Mouse (Mus musculus) MEL (cell line): Measurements from ENCODE around the gene Frs3.

Source experiments
- CTCF ChIP-seq, 3 experiments: IDR thresholded peaks in 2 of 3; conservative IDR thresholded peaks in 1 of 3; 2 replicates each; pipeline ENCODE4 v1.5.1; 2011 to 2012; ENCODE audit warnings: low read length in 3 of 3, low read depth in 2 of 3, mild to moderate bottlenecking in 2 of 3, improper control_type of control experiment in 1 of 3, inconsistent platforms in 1 of 3, mixed read lengths in 1 of 3, moderate library complexity in 1 of 3; ENCODE audit not compliant: control insufficient read depth in 1 of 3, insufficient read depth in 1 of 3, poor library complexity in 1 of 3, severe bottlenecking in 1 of 3
- EP300 ChIP-seq, 2 experiments: IDR thresholded peaks; 2 replicates each; pipeline ENCODE4 v1.6.1; 2011; ENCODE audit warnings: improper control_type of control experiment in 2 of 2, low read length in 2 of 2, low read depth in 1 of 2, mild to moderate bottlenecking in 1 of 2
- GABPA ChIP-seq: IDR thresholded peaks from 2 replicates; pipeline ENCODE4 v1.6.1; 2012; ENCODE audit warnings: low read depth, mild to moderate bottlenecking, inconsistent platforms, low read length, improper control_type of control experiment, moderate library complexity
- HCFC1 ChIP-seq: IDR thresholded peaks from 2 replicates; pipeline ENCODE4 v1.6.1; 2012; ENCODE audit warnings: low read depth, mild to moderate bottlenecking, inconsistent platforms, low read length, improper control_type of control experiment, moderate library complexity
- MAX ChIP-seq: IDR thresholded peaks from 2 replicates; pipeline ENCODE4 v1.6.1; 2011; ENCODE audit warnings: low read length, improper control_type of control experiment
- POLR2A ChIP-seq, 2 experiments: IDR thresholded peaks; 2 replicates each; pipeline ENCODE4 v1.6.1; 2011 to 2012; ENCODE audit warnings: low read length in 2 of 2, mild to moderate bottlenecking in 2 of 2, control low read depth in 1 of 2, improper control_type of control experiment in 1 of 2, low read depth in 1 of 2, moderate library complexity in 1 of 2; ENCODE audit not compliant: control insufficient read depth in 1 of 2, insufficient read depth in 1 of 2, poor library complexity in 1 of 2
- UBTF ChIP-seq: IDR thresholded peaks from 2 replicates; pipeline ENCODE4 v1.6.1; 2012; ENCODE audit warnings: low read depth, mild to moderate bottlenecking, inconsistent platforms, low read length, improper control_type of control experiment, moderate library complexity, borderline replicate concordance; ENCODE audit not compliant: insufficient read depth
- USF1 ChIP-seq: IDR thresholded peaks from 2 replicates; pipeline ENCODE4 v1.6.1; 2014; ENCODE audit warnings: low read depth, mild to moderate bottlenecking, inconsistent platforms, low read length, improper control_type of control experiment, moderate library complexity

DNA sequence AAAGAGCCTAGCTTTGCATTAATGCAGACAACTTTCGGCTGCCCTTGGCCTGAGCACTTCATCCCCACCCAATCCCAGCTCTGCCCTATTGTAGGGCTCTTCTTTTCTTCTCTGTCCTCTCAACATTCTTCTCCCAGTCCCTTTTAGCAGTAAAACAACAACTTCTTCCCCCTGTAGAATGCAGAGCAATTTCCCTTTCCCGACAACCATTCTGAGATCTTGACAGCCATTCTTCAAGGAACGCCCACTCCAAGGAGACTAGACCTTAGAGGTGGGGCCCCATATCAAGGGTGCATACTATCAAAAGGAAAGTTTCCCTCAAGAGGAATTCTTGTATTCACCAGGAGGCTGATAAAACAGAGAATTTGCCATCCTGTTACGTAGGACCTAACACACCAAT is 39.9 kb upstream of the Frs3 start:
- no peak for TF ChIP-seq MAX
- no peak for TF ChIP-seq USF1
- TF ChIP-seq GABPA: no peak
- no peak for TF ChIP-seq UBTF
- TF ChIP-seq CTCF (IDR thresholded peaks at IDR 0.05 in 2 of 3, conservative IDR thresholded peaks at IDR 0.05 in 1 of 3; ENCODE audit: control insufficient read depth in 1 of 3, insufficient read depth in 1 of 3, low read depth in 2 of 3, low read length in 3 of 3, poor library complexity in 1 of 3, severe bottlenecking in 1 of 3): no peak
- TF ChIP-seq POLR2A (IDR thresholded peaks at IDR 0.05; ENCODE audit: control insufficient read depth in 1 of 2, insufficient read depth in 1 of 2, low read depth in 1 of 2, low read length in 2 of 2, poor library complexity in 1 of 2): no peak
- TF ChIP-seq EP300 (IDR thresholded peaks at IDR 0.05; ENCODE audit: low read depth in 1 of 2, low read length in 2 of 2): no peak
- TF ChIP-seq HCFC1: no peak
